Mouse (Mus musculus) mouse trophoblast stem cell (cell line): ENCODE data around the gene Cox6b1.

ENCODE experiments used
- in situ Hi-C, 2 experiments: fragments of 300-500 bp; cut with MseI, MboI; formaldehyde crosslinking; loops; 2 replicates in 1 of 2; 3 replicates in 1 of 2; pipeline ENCODE4 v1.15.1; 2025

Gene Cox6b1

DNA sequence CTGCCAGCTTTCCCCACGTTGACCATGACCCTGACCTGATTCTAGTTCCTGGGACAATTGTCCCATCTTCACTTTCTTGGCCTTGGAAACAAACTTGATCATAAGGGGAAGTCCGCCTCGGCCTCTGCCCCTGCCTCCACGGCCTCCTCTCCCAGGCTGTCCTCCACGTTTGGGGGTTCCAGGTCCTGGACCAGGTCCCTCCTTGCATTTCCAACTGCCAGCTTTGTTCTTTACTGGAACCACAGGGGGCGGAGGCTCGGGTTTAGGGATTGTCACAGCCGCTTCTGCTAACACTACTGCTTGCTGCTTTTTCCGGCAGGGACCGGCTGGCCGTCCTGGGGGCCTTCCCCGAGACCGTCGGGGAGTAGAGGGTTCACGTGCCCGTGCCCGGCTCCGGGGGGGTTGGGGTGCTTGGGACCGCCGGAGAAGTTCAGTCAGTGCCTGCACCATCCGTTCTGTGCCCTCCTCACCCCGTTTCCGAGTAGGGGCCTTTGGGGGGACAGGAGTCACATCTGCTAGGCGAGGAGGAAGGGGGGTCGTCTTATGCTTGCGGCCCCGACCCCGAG, 39.4 kb downstream of the Cox6b1 start:
- in situ Hi-C loops, result no loop called here

DNA sequence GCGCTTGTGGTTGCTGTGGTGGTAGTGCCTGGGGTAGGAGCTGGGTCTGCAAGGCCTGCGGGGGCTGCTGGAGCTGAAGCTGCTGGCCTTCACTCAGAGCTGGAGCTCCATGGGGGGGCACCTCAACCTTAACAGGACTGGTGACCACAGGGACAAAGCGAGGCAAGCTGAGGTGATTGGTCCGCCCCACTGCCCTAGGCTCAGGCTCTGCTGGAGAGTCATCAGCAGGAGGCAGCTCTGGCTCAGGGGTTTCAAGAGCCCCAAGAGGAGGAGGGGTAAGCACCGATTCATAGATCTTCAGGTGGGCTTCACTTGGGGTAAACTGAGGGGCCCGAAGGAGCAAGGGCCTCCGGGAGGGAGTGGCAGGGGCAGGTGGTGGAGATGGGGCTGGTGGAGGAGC, 40.8 kb downstream of the Cox6b1 start:
- in situ Hi-C loops, result no loop called here

DNA sequence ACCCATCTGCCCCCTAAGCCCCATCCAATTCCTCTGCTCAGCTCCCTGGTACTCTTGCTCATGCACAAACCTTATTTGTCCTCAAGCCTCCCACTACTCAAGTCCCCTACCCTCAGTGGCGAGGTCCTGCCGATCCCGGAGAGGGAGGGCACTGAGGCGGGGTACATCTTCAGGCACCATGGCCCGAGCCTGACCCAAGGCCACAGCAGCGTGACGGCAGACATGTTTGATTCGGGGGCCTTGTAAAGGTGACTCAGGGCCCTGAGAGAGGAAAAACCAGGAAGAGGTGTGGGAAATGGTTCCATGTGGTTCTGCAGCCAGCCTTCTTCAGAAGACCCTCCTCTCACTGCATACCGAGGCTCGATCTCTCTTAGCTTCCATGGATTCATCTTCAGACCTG, 41.6 kb downstream of the Cox6b1 start:
- in situ Hi-C loops, result no loop called here

DNA sequence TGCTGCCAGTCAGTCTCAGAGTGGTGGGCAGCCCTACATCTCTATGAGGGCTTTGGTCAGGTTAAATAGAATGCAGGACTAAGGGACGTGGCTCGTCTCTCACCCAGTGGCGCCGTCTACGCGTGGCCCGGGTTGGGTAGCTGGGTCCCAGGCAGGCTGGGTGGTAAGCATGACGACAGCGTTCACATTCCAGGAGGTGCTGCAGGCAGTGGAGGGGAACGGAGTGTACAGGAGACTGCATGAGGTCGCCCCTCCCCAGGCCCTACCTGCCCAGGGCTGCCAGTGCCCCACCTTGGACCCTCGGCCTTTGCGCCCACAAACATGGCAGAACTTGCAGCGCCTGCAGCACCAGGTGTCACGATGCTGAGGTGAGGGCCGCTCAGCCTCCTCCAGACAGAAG, 44.4 kb downstream of the Cox6b1 start:
- in situ Hi-C loops, result no loop called here

DNA sequence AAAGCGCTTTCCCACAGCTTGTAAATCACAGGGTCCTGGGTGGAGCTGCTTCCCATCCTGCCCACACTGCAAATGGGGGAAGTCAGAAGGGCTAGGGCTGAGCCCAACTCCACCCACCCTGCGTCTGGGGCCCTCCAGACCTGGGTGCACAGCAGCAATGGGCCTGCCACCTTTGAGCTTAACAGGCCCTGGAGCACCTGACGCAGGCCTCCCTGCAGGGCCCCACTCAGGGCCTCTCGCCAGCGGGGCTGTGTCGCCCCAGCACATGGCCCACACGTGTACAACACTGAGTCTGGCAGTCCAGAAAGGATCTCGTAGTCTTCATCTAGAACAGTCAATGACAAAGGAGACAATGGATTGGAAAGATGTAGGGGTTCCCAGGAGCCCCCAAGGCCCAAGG, 46.0 kb downstream of the Cox6b1 start:
- in situ Hi-C loops, result no loop called here

DNA sequence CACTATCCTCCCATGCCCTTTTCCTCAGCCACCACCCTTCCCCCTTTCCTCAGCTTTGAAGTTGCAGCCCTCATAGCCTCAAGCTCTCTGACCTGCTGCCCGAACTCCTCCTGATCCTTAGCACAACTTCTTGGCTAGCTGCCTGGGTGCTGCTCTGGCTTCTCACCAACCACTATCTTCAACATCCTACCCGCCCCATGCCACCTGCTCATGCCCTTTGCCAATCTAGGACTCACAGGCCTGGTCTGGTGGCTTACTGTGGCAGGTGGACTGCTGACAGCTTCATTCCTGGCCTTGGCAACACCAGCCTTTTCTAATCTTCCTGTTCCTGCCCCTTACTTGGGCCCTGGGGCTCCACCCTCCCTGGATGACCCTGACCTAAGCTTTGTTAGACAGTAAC, 53.0 kb downstream of the Cox6b1 start:
- in situ Hi-C loops, result no loop called here

DNA sequence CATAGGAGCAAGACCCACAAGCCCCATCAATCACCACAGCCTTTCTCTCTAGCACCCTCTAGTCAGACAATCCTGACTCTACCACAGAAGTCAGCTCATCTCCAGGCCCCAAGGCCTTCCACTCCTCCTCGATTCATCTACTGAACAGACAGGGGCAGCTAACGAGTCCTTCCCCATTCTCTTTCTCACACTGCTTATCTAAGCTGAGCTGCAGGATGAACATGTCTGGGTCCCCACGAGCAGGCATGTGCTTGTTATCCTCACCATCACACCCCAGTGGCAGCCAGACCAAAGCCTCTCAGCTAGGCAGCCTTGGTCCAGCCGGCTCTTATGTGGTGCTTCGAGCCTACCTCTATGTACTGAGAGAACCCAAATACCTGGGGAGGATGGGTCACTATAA, 53.6 kb downstream of the Cox6b1 start:
- in situ Hi-C loops, result no loop called here

DNA sequence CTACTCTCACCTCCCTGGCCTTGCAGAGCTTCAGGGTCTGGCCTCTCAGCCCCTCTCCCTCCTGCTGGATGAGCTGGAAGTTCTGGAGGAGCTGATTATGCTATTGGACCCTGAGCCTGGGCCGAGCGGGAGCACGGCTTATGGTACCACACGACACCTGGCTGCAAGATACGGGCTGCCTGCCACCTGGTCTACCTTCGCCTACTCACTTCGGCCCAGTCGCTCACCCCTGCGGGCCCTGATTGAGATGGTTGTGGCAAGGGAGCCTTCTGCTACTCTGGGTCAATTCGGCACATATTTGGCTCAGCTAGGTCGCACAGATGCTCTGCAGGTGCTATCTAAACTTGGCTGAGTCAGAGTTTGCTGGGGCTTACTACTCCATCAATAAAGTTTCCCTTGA, 58.4 kb downstream of the Cox6b1 start:
- in situ Hi-C loops, result no loop called here
